Mouse (Mus musculus) telencephalon, adult 2 months (tissue): ENCODE measurements around the gene Pxk.
"Not testable (repeated sequence)": the region's sequence is repeated elsewhere in the genome, so short reads cannot be mapped to it uniquely, and the experiment has no call there.

Experiments used
- DNase-seq: peaks from one replicate; pipeline ENCODE4 v3.0.0-alpha.2; 2011; ENCODE audit warnings: low read depth, low spot score

Gene Pxk

DNA sequence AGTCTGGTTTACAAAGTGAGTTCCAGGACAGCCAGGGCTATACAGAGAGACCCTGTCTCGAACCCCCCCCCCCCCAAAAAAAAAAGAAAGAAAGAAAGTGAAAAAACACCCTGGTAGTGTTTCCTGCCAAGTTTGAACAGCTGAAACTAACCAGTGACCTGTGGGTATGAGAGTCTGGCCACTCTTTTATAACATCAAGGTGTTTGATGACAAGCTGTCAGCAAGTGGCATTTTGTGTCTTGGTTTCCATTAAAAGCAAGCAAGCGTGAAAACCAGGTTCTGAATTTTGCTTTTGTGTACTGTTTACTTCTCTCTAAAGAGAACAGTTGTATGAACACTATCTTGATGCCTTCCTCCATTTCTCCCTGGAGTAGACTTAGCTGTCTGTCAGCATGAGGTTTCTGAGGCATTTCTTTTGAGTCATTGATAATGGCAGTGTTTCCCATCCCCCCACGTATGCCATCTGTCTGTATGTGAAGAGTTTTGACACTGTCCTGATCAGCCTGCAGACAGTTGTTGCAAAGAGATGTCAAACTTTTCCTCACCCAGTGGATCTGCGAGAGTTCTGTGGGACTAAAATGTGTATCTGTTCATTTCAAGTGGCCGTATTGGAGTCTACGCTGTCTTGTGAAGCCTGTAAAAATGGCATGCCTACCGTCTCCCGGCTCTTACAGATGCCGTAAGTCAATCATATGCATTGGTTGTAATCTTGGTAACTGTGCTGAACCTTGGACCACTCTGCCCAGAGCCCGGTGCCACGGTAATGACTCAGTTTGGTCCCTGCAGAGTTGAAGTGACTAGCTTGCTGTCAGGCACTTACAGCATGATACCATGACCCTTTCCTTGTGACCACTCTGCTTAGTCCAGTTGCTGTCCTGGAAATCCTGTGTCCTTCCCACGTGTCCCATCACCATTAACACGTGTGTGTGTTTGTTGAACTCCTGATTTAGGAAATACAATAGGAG is 47.9 kb downstream of the Pxk start:
- DNase-seq: no peak

DNA sequence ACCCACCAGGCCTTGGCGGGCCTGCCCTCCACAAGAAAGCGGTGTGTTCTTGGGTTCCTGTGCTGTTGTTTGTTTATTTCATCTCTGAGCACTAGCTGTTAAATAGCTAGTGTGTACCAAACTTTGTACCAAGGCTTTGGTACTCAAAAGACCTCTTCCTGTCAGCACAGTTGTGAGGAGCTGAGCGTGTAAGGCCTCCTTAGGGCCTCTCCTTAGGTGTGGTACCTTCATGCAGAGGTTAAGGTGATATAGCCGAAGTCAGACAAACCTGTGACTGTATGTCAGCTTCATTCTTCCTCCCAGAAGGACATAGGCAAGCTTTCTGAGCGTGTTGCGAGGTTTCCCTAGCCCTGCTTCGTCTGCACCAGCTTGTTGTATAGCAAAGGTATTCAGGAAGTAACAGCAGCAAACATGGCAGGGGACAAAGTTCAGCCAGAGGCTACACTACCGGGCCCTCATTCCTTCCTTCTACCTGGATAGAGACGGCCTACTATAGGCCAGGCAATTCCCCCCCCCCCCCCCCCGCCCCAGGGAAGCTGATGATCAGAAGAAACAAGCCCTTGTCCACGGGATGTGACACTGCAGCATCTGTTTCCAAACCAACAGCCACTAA is 48.7 kb downstream of the Pxk start:
- no peak for DNase-seq

DNA sequence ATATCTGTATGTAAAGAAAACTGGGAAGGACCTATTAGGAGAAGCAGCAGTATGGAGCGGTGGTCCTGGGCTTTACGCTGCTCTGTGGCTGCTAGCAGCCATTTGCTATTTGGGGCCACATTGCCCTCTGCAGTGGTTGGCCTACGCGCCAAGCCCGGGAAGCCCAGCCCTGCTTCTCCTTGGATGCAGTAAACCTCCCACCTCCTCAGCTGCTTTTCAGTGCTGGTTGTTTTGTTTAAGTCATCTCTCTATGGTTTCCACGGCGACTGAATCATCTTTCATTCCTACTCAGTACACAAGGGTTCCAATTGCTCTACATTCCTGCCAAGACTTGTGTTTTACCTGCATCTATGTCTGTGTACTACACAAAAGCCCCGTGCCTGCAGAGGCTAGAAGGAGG is 50.8 kb downstream of the Pxk start:
- peak; percentile 58 for DNase-seq

DNA sequence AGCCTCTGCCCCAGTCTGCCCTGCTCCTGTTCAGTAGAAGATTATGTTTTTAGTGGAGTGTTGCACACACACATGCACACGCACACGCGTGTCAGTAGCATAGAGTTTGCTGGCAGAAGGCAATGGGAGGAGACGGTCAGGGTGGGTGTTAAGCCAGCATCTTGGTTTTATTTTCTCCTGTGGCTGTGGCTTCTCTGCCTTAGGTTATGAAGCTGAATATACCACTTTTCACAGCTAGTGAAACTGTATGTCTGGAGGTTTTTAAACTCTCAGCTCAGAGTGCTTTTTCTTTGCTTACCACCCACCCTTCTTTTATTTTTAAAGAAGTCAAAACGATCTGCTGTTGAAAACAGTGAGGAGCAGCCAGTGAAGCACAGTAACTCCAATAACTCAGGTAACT is 53.7 kb downstream of the Pxk start:
- DNase-seq: no peak

DNA sequence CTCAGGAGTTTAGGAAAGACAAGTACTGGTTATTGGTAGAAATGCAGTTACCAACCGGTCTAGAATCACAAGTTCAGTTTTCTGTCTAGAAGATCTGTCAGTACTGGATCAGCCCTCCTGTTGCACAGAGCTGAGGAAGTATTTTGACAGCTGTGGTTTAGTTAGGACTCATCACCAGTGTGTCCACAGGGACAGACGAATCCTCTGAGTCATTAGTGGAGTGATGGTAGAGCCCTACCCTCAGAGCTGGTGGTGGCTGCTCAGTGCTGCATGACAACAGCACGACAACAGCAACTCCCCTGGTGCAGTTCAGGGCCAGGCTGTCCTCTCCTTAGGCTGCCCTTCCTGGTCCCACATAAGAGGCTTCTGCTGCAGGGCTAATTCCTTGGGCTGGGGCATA is 56.1 kb downstream of the Pxk start:
- no peak for DNase-seq

DNA sequence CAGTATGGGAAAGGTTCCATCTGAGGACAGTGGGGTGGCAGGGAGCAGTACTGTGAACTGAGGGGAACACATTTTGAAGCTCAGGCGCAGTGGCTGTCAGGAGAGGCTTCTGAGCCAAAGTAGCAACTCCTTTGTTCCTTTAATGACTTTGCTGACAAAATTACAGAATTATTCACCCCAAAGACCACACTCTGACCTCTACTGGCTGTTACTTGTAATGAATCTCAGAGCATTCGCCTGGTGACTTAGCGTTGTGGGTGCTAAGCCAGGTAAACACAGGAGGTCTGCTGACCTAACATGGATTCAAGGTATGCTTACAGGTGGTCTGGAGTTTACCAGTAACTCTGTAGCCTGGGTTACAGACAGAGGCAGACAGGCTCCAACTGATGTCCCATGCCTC is 58.9 kb downstream of the Pxk start:
- DNase-seq: no peak

DNA sequence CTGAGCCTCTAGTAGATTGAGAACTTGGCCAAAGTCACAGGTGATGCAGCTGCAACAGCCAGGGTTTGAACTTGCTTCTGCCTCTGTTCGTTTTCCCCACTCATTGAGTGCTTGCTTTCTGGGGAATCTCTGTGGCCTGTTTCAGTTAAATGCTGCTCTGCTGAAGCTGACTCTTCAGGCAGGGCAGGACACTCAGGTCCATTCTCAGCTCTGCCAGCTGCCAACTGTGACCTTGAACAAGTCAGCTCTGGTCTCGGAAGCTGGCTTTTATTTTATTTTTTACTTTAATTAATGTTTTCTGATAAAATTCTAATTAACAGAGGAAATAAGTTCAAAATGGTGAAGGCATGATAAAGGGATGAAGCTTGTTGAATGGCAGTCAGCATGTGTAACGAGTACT is 60.7 kb downstream of the Pxk start:
- DNase-seq: no peak

DNA sequence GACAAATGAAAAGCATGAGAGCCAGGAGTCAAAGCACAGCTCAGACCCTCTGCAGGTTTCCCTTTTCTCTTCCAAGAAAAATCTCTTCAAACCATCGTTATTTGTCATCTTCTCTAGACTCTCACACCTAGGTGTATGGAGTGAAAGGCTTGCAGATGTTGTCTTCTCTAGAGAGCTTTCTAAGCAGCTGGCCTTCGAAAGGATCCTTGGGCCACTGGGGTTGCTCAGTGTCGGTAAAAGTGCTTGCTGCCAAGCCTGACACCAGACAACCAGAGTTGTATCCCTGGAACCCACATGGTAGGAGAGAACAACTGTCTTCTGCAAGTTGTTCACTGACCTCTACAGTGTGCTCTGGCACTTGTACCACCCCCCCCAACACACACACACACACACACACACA is 61.1 kb downstream of the Pxk start:
- DNase-seq: no peak

DNA sequence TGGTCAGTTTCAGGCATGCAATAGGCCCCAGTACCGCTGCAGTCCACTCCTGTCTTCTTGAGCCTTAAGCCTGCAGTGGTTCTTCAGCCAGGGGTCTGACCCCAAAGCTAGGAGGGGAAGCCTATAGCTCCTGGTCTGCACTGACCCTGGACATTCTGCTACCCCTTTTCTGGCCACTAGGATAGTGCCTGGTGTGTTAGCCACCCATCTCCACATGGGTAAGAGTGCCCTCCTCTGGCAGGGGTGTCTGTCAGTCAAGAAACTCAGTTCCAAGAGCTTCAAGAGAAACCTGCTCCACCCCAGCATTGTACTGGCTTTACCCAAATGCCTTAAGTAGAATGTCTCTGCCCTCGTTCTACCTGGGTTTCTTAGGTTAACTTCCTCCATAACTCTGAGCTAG is 63.8 kb downstream of the Pxk start:
- no peak for DNase-seq

DNA sequence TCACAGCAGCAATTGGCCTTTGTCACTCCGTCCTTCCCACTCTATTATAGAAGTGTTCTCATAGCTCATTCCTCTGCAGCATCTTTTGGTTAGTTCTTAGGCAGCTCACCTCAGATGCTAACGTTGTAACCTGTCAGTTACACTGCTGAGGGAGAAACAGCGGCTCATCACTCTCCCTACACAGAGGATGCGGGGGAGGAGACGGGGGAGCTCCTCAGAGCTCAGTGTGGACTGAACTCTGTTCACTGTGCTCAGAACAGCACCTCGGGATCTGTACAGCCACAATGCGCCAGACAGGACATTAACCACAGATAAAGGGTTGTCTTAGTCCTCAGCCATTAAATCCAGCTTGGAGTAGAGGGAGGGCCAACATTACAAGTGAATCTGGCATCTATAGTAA is 66.5 kb downstream of the Pxk start:
- DNase-seq: no peak

DNA sequence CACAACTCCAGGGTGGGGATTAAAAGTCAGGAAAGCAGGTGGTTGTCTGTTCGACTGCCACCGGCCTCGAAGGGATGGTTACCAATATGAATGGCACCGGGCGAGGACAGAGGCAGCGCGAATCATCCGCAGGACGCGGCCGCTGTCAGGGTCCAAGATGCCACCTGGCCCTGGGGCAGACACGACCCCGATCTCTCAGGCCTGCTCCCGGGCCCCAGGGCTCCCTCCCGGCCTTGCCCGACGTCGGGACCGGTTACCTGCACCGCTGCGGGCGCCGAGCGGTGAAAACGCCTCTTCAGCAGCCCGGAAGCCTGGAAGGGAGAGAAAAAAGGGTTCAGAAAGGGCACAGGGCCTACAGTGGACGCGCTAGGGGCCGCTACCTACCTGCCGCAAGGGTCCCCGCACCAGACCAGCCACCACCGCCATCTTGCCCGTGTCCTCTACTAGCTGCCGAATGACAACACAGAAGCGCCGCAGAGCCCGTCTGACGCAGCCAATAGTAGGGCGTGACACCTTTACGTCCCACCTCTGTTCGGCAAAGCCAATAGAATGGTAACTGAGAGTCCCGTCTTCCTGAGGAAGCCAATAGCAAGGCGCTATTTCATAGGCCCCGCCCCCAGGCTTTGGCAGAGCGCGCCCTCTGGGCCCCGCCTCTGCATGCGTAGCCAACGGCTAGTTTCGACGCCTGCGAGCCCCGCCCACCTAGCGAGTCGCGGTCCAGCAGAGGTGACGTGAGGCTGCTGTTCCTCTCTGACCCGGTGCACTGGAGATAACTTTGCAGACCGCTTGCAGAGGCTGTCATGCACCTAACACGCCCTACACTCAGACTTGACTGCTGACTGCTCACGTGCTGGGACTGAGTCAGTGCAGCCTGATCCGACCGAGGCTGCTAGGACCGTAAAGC is 74.7 kb downstream of the Pxk start, which contains the start of gene Pdhb:
TSS of gene Pdhb (minus strand) at position 519 of the 904 bp plus-strand sequence.
- DNase-seq: peak; percentile 99

DNA sequence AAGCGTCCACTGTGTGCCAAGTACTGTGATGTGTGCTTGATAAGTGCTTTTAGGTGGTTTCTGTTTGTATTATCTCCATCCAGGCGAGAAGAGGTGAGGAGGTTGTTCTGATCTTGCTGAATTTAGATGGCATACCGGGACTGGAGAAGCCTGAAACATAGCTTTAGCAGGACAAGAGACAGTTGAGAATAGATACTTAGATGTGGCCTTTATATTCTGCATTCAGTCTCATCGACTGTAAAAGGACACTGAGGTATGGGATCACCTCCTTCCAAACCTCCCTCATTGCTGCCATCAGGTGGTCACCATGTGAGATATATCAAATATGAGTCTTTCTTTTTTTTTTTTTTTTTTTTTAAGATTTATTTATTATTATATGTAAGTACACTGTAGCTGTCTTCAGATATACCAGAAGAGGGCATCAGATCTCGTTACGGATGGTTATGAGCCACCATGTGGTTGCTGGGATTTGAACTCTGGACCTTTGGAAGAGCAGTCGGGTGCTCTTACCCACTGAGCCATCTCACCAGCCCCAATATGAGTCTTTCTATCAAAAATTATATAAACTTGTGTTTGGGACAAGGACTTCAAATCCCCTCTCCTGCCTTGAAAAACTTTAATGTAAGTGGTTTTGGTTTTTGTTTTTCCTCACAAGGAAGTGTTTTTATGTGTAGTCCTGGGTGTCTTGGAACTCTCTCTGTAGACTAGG is 75.7 kb downstream of the Pxk start:
- not testable (repeated sequence) for DNase-seq

DNA sequence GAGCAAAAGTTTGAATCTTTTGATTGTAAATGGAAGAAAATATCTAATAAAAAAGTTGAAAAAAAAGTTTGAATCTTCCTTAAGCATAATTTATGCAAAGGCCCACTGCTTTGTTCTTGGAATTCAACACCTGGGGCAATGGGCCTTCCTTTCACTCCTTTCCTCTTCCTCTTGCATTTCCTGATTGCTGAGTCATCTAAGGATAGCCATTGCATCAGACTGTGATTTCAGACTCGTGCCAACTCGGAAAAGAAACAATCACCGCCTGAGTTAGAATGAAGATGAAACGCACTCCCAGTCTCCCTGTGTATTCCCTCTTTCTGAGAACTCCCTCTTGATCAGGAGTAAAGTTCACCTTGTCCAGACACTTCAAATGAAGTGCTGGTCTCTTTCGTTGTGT is 76.6 kb downstream of the Pxk start:
- no peak for DNase-seq

DNA sequence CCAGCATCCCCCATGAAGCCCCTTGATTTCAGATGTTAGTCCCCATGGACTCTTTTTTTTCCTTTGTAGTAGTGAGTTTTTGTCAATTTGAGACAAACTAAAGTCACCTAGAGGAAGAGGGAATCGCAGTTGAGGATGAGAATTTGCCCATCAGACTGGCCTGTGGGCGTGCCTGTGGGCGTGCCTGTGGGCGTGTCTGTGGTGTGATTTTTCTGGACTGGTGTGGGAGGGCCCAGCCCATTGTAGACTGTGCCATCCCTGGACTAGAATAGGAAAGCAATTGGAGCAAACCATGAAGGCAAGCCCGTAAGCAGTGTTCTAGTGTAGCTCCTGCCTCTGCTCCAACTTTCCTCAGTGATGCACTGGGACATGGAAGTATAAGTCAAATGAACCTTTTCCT is 78.2 kb downstream of the Pxk start:
- DNase-seq: no peak

DNA sequence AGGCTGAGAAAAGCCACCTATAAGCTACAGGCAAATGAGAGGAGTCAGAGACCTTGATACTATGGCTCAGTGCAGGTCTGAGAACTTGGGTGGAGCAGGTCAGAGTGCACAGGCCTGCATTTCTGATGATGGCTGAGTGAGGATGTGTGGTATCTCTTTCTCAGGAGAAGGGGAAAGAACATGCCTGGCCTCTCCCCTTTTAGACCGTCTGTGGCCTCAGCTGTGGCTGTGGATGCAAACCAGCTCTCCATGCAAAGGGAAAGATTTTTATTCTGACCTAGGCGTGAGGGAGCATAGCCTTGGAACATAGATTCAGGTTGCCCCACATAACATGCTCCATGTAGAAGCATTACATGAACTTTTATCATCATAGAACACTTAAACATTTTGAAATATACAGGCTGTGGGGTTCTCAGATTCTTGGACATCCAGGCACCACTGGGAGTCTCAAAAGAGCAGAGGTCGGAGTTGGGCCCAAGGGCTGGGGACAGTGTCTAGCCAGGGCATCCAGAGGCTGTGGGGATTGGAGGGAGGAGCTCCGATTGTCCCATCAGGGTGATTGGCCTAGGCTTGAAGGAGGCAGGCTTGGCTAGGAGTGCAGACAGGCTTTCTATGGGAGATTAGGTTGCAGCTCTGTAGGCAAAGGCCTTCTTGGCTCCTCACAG is 82.5 kb downstream of the Pxk start:
- DNase-seq: no peak

DNA sequence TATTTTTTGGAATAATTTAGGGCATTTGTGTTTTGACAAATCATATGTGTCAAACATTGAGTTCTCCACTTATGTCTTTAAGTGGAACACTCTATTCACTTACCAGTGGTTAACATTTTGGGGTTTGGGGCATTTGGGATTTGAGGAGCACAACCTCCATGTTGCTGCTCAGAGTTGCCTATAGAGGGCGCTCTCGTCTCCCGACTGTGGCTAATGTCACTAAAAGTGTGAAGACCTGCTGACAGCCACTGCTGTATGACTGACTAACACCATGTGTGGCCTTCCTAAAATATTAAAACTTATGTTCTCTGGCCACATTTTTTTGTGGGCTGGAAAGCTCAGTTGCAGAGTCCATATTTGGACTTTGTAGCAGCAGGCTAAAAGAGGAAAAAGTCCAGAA is 85.3 kb downstream of the Pxk start:
- DNase-seq: no peak

DNA sequence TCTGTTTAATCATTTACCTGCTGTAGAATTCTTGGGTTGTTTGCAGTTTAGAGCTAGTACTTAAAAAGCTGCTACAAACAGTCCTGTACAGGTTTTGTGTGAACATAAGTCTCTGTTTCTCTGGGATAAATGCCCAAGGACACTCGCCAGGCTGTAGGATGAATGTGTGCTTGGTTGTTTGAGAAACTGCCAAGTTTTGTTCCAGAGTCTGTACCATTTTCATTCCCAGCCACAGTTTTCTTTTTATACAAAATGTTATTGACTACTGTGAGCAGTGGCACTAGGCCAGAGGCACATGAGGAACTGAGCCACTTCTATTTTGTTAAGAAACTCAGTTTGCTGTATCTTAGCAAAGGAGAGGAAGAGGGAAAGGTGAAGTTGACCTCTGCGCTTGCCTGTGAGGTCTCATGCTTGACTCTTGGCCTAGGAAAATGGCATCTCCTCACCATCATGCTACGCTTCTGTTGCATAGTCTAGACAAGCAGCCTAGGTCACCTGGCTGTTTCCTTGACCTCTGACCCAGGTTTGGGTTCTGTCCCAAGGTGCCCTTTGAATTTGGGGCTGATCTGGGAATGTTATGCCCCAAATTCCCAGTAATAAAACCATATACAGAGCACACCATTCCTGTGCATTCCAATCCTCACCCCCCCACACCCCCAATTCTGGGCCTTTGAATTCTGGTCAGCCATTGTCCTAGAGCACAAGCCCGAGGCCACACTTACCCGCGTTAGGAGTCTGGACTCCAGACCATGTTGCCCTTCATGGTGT is 88.5 kb downstream of the Pxk start:
- peak; percentile 96 for DNase-seq

DNA sequence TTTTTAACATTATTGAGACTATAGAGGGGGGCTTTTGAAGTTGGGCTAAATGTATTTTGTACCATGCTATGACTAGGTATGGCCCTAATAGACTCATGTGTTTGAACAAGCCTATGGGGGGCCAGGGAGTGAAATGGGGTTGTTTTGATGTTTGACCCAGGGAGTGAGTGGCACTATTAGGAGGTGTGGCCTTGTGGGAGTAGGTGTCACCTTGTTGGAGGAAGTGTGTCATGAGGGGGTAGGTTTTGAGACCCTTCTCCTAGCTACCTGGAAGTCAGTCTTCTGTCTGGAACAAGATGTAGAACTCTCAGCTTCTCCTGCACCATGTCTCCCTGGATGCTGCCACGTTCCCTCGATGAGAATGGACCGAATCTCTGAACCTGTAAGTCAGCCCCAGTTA is 92.5 kb downstream of the Pxk start:
- no peak for DNase-seq

DNA sequence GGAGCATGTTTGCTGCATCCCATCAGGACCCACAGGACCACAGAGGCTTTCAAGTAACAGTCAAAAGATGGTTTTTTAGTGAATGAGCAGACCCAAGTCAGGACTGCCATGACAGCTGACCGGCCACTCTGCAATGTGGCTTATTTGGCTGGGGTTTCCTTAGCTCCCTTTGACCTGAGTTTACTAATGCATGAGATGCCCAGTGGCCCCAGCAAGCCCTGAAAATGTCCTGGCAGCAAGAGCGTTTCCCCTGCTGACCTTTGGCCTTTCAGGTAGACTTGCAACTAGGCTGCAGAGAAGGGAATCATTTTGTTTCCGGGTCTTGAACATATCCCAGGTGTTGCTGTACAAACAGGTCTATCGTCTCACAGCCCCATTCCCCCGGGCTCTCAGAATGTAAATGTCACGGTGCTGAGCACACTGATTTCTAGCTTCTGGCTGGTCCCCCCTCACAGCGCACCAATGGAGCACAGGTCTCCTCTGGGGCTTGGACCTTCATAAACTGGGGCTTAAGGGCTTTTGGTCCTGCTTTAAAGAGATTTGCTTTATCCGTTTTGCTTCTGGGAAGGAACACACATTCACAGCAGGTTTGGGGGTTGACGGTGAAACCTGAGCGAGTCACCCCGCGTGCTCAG is 93.4 kb downstream of the Pxk start:
- no peak for DNase-seq

DNA sequence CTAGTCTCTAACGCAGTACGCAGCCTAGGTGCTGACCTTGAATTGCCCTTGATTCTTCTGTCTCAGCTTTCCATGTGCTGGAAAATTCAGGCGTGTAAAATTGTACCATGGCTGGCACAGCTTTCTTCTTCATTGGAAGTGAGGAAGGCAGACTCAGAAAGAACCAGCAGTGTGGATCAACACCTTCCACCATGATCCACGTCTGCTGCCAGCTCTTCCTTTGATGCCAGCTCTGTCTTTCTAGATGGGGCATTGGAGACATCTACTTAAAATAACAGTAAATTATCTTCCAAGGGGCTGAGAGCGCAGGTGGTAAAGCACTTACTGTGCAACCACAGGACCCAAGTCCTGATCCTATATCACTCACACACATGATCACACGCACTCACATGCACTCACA is 94.7 kb downstream of the Pxk start:
- DNase-seq: no peak
